Mouse (Mus musculus) frontal cortex, postnatal 14 days (tissue): ENCODE measurements at regions not wholly inside any gene's neighbourhood (a gene's known extent, or its start where the extent isn't known, plus 50 kb on each side); places are given as distances from the start of the nearest gene placed in this dataset.

Experiments
- DNase-seq, 2 experiments: peaks; one replicate each; pipeline ENCODE4 v3.0.0; 2022; ENCODE audit warnings: low spot score in 2 of 2

GRCm38 (mm10) chr3:33902431-33902830, 58.3 kb upstream of the Ccdc39 start:
- DNase-seq, result no peak

DNA sequence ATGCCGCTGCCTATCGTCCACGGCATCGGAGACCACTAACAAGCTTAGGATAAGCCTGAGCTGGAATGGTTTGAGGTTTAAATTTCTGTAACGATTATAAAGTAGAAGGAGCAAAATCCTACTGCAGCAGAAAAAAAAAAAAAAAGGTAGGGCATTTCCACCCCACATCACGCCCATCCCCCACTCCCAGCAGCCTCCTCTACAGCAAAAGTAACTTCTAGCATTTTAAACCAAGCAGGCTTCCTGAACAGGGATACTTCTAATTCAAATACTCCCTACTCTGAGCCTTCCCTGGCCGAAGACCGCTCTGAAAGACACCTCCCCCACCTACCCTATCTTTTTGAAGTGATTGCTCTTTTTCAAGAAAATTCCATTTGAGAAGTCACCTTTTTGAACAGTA, 59.2 kb upstream of the Ccdc39 start:
- DNase-seq, result no peak

DNA sequence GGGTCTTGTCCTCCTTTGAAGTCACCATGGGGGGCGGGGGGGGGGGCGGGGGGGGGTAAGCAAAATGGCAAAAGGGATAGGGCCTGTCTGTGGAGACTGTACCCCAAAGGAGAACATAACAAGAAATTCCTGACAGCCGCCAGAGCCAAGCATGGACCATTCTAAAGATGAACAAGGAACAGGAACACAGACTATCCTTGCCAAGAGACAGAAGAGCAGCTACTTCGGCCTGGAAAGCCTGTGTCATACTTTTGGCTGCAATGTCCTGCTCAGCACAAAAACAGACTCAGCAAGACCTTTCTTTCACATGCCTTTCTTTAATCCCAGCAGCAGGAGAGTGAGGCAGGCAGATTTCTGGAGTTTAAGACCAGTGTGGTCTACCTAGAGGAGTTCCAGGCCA, 59.7 kb upstream of the Ccdc39 start:
- DNase-seq, result no peak

DNA sequence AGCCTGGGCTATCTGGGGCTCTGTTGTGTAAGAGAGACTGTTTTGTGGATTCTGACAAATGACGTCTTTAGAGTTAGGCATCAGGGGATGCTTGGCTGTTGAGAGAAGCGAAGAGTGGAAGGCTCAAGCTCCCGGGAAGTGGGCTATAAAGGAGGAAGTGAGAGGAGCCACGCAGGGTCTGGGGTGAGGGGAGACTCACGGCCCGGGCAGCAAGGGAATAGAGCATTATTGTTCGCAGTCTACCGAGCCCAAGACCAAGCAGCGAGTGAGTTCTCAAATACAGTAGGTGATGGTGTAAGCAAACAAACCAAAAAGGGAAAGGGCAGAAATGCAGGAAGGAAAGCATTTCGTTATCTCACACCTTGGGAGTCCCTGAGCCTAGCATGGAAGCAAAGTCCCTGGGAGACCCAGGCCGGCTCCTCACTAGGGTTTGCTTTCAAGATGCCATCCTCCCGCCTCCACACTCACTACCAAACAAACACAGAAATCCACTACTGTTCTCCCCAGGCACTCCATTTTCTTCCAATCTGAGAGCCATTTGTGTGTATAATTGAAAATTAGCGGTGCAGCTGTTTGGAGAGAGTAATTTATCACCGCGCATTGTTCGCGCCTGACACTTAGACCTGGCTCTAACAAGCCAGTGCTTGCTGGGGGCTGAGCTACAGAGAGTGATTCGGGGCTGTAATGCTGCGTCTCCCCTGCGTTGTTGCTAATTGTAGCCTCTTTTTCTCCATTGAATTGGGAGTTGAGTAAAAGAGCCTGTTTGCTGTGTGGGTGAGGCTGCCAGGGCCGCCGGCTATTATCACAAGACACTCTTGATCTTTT, 61.0 kb upstream of the Ccdc39 start:
- peak in 1 of 2 experiments; percentile 8 for DNase-seq

DNA sequence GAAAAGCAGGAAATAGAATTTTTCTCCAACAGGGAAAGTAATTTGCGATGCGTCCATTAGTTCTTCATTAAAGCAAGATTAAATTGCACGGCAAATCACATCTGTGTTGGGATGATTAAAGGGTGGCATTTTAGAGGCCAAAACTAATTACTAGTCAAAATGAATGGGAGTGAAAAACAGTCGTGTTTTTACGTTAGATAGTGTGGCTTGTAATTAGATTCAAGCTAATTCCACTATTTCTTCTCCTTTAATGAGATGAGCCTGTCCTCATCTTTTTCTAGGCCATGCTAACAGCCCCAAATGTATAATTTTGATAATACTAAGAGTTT, 61.5 kb upstream of the Ccdc39 start:
- DNase-seq, result no peak

GRCm38 (mm10) chr3:33907061-33907460, 63.0 kb upstream of the Ccdc39 start:
- no peak for DNase-seq

DNA sequence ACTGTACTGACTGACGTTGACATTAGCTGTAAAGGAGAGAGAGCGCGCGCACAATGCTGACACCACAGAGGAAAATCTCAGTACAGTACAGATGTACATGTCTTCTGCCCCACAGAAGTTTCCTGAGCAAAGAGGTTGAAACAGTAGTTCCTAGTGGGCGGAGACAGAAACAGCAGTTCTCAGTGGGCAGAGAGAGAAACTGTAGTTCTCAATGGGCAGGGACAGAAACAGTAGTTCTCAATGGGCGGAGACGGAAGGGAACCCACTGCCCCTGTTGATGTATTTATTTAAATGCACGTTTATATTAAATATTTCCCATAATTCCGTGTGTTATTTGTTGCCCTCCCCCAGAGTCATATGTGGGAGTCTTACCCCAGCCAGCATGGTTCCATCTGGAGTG, 67.4 kb upstream of the Ccdc39 start:
- no peak for DNase-seq

DNA sequence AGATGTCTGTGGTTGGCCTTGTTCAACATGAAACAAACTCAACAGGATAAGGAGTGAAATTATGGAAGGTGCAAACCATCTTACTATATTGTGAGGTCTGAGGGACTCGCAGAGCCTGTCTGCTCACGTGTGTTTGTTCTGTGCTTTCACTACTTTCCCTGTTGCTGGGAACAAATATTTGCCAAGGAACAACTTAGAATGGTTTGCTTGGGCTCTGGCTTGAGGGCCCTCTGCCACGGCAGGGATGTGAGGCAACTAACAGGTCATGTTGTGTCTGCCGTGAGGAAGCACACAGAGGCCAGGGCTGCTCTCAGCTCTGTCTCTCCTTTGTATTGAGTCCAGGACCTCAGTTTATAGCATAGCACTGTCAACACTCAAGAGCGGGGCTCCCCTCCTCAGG, 69.4 kb upstream of the Ccdc39 start:
- no peak for DNase-seq

DNA sequence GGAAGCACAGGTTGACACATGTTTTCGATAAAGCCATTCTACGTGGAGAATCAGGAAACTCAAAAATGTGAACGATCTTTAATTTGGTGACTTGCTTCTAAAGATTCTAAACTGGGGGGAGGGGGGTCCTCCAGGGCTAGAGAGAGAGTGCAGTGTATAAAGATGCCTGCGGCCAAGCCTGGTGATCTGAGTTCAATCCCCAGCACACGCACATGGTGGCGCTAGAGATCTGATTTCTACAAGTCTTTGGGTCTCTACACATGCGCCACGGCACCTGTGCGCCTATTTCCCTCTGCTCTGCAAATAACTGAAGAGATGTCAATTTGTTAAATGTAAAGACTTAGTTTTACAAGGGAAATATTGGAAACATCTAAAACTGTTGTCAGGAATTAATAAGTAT, 70.3 kb upstream of the Ccdc39 start:
- DNase-seq, result no peak

DNA sequence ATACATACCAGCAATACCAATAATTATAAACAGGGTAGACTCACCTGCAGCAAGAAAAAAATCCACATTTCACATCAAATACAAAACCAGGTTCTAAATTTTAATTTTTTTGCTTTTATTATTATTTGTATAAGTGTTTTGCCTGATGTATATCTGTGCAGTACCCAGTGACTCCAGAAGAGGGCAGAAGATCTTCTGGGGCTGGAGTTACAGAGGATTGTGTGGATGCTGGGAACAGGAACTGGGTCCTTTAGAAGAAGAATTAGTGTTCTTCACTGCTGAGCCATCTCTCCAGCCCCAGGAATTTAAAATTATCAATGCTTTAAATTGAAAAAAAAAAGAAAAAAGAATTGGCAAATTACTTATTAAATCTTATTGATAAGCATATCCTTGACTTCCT, 71.7 kb upstream of the Ccdc39 start:
- no peak for DNase-seq

DNA sequence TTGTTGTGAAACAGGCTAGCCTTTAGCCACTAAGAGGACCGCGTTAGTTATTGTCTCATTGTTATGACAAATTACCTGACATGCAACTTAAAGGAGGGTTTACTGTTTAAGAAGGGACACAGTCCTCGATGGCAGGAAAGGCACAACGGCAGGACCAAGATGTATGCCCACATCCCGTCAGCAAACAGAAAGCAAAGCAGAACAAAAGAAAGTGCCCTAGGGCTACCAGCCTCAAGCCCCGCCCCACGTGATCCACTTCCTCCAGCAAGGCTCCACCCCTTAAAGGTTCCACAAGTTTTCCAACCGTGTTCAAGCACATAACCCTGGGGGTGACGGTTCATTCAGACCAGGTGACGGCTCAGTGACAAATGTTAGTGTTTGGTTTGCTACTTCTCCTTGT, 72.2 kb upstream of the Ccdc39 start:
- DNase-seq, result no peak

DNA sequence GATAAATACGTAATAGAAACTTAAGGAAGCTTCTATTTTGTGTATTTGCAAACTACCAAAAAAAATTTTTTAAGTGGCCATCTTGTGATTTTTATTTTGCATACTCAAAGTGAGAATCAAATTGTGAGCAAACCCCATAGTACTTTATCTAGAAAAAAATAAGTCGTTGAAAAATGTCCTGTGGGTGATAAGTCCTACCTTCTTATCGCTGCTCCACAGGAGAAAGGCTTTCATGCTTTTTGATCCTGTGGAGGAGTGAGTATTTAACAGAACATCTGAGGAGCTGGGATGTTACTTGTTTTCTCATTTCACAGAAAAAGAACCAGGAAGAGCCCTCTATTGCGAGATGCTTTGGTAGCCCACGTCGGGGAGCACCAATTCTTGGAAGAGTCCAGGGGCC, 72.7 kb upstream of the Ccdc39 start:
- no peak for DNase-seq

DNA sequence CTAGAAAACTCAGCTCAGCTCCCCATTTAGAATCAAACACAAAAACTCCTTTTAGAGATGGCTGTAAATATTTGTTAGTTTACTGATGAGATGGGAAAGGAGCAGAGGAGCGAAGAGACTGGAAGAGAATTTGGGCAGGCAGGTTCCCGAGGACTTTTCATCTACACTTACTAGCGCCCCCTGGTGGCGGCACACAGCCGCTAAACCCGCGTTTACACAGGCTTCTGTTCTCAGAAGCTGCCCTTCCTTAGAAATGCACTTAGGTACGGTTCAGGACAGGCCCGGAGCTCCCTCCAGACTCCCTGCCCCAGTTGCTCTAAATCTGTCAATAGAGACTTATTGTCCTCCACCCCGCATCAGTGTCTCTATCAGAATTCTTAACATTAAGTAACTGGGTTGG, 74.7 kb upstream of the Ccdc39 start:
- peak; percentile 31 to 78 for DNase-seq

GRCm38 (mm10) chr3:33925072-33925471, 81.0 kb upstream of the Ccdc39 start:
- DNase-seq, result no peak

- no peak for DNase-seq
Observed at GRCm38 (mm10) chr3:33955064-33955463, 64.7 kb upstream of the Fxr1 start.

- peak; percentile 44 to 65 for DNase-seq
Observed at GRCm38 (mm10) chr3:33955854-33956624, 63.7 kb upstream of the Fxr1 start.

- DNase-seq, result no peak
Observed at GRCm38 (mm10) chr3:33956625-33957023, 63.1 kb upstream of the Fxr1 start.

- no peak for DNase-seq
Observed at GRCm38 (mm10) chr3:33957676-33958075, 62.1 kb upstream of the Fxr1 start.

DNA sequence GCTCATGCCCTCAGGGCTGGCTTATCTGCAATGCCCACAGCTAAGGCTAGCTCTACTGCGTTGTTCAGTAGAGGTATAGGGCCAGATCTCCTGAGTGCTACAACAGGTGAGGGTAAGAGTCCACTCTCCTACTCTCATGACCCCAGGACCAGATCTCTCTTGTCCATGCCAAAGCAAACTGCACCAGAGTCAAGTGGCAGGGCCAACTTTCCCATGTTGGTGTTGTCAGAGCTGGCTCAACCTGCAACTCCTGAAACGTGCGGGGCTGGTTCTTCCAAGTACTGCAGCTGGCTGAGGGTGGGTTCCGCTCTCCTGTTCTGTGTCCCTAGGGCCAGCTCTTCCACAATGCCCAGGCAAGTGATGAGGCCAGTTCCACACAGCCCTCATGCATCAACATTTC, 61.5 kb upstream of the Fxr1 start:
- no peak for DNase-seq

DNA sequence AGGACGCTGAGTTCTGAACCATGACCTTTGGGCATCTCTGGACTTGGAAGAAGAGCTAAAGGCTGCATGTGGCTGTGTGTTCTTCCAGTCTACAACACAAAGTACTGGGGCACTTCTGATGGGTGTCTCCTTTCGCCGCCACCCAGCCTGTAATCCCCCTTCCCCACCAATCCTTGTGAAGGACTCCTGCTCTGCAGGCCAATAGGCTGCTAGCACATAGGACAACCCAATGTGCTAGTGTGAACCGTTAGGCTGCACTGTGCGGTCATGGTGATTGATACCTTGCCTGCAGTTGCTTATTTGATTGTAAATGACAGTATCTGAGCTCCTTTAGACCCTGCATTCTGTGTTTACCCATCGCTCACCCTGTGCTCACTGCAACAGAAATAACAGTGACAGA, 59.5 kb upstream of the Fxr1 start:
- DNase-seq, result no peak

DNA sequence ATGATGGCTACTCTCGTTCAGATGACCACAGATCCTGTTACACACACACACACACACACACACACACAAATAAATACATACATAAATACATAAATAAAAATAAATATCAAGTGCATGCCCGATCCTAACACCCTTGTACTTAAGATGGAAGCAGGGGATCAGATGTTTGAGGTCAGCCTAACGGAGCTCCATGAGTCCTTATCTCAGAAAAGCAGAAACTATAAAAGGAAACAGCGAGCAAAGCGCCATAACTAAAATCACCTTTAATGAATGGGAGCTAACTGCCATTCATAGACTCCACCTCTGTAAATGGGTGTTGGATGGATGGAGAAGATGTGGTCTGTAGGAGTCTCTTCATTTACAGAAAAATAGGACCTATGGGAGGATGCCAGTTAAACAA, 56.8 kb upstream of the Fxr1 start:
- no peak for DNase-seq

DNA sequence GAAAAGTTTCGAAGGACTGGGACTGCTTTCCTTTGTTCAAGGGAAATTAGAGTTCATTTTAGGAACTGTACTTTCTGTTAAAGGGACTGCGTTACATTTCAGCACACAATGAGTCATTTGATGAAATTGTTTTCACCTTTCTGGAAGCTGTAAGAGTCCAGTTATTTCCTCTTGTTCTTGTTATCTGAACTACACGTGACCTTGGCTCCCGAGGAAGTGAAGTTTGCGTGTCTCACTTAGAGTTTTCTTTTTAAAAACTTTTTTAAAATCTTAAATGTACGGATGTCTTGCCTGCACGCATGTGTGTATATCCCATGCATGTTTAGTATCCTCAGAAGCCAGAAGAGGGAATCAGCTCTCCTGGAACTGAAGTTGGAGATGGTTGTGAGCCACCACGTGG, 52.6 kb upstream of the Fxr1 start:
- DNase-seq, result no peak
